In genomic region chr13:102946024-102946821, GRCm38 (mm10) we compare ENCODE assay signal across 11 mouse cellular contexts.
DNase-seq lines count a peak whose midpoint lies in the region; ATAC-seq and TF ChIP-seq lines count a peak whose summit lies in the region.
"Had no signal": no experiment of that assay in that cellular context is flagged by ENCODE, and none has a peak within 500 bp of the region (broad histone marks: within the 10 kb centered on the region; RNA-seq: fewer than 3 reads in every experiment).

No protein-coding gene starts in this region.

- H3K4me1 ChIP-seq in heart, postnatal 0 days (ENCODE audit: control insufficient read depth, insufficient read depth) = peaks cover 22% of the 10 kb centered on the region
- H3K4me1 ChIP-seq in forebrain, embryonic 16.5 days (replicated peaks; ENCODE audit: control insufficient read depth, insufficient read depth, low read length) = peaks cover 10% of the 10 kb centered on the region
- peaks cover 14% of the 10 kb centered on the region for H3K4me1 ChIP-seq in hindbrain, embryonic 15.5 days (replicated peaks)
- H3K4me1 ChIP-seq in neural tube, embryonic 14.5 days (ENCODE audit: control insufficient read depth, insufficient read depth, low read length) = no peaks in the 10 kb centered on the region
- H3K4me1 ChIP-seq in liver, embryonic 11.5 days (replicated peaks; ENCODE audit: control insufficient read depth, insufficient read depth, low read length) = no peaks in the 10 kb centered on the region
- H3K4me1 ChIP-seq: lung, embryonic 15.5 days had no signal

- no peaks in the 10 kb centered on the region for H3K36me3 ChIP-seq in heart, postnatal 0 days (replicated peaks; ENCODE audit: control insufficient read depth, insufficient read depth, low read length)
- no peaks in the 10 kb centered on the region for H3K36me3 ChIP-seq in forebrain, embryonic 16.5 days (ENCODE audit: control insufficient read depth, insufficient read depth)
- no peaks in the 10 kb centered on the region for H3K36me3 ChIP-seq in hindbrain, embryonic 15.5 days
- H3K36me3 ChIP-seq in neural tube, embryonic 14.5 days (ENCODE audit: control insufficient read depth, insufficient read depth, low read length) = no peaks in the 10 kb centered on the region
- H3K36me3 ChIP-seq in liver, embryonic 11.5 days (ENCODE audit: control insufficient read depth, insufficient read depth, low read length) = no peaks in the 10 kb centered on the region
- H3K36me3 ChIP-seq: embryonic facial prominence, embryonic 10.5 days; lung, embryonic 15.5 days had no signal

- H3K4me2 ChIP-seq in heart, postnatal 0 days (ENCODE audit: low read depth, low read length) = no peak overlapping the region
- peak overlapping the region; percentile 16; the same call in 1 of the 2 replicates for H3K4me2 ChIP-seq in forebrain, embryonic 16.5 days (ENCODE audit: low read length)
- peak overlapping the region; percentile 22 for H3K4me2 ChIP-seq in hindbrain, embryonic 15.5 days
- no peak overlapping the region for H3K4me2 ChIP-seq in neural tube, embryonic 14.5 days (ENCODE audit: low read depth, low read length)
- no peak overlapping the region for H3K4me2 ChIP-seq in liver, embryonic 11.5 days
- H3K4me2 ChIP-seq: lung, embryonic 15.5 days had no signal

- no peak for TF ChIP-seq CTCF in heart, postnatal 0 days (IDR thresholded peaks at IDR 0.05; ENCODE audit: low read depth)

- peak; percentile 13; the same call in 1 of the 2 replicates for ATAC-seq in heart, postnatal 0 days (ENCODE audit: insufficient read depth, low read depth)
- ATAC-seq in forebrain, embryonic 16.5 days = peak; percentile 45
- peak; percentile 72 for ATAC-seq in hindbrain, embryonic 15.5 days (ENCODE audit: low FRiP score, low read depth)
- ATAC-seq in neural tube, embryonic 14.5 days (ENCODE audit: low read depth) = peak; percentile 68
- no peak for ATAC-seq in liver, embryonic 11.5 days (replicated peaks; ENCODE audit: low FRiP score)
- ATAC-seq: intestine, postnatal 0 days had no signal

- H3K9me3 ChIP-seq in heart, postnatal 0 days (replicated peaks; ENCODE audit: control insufficient read depth, low read length) = no peaks in the 10 kb centered on the region
- no peaks in the 10 kb centered on the region for H3K9me3 ChIP-seq in forebrain, embryonic 16.5 days (ENCODE audit: control insufficient read depth, low read length)
- H3K9me3 ChIP-seq in hindbrain, embryonic 15.5 days = no peaks in the 10 kb centered on the region
- no peaks in the 10 kb centered on the region for H3K9me3 ChIP-seq in neural tube, embryonic 14.5 days (ENCODE audit: control insufficient read depth, low read length)
- no peaks in the 10 kb centered on the region for H3K9me3 ChIP-seq in liver, embryonic 11.5 days (ENCODE audit: control insufficient read depth, low read length)
- H3K9me3 ChIP-seq: embryonic facial prominence, embryonic 10.5 days; lung, embryonic 15.5 days had no signal

- no peak overlapping the region for H3K9ac ChIP-seq in heart, postnatal 0 days (replicated peaks; ENCODE audit: low read depth, low read length)
- no peak overlapping the region for H3K9ac ChIP-seq in forebrain, embryonic 16.5 days (replicated peaks; ENCODE audit: low read depth, low read length)
- no peak overlapping the region for H3K9ac ChIP-seq in hindbrain, embryonic 15.5 days
- H3K9ac ChIP-seq in neural tube, embryonic 14.5 days (replicated peaks; ENCODE audit: low read depth, low read length) = no peak overlapping the region
- no peak overlapping the region for H3K9ac ChIP-seq in liver, embryonic 11.5 days (ENCODE audit: low read depth, low read length)
- H3K9ac ChIP-seq: lung, embryonic 15.5 days had no signal

- H3K27me3 ChIP-seq in heart, postnatal 0 days (ENCODE audit: control insufficient read depth, insufficient read depth, low read length) = no peaks in the 10 kb centered on the region
- no peaks in the 10 kb centered on the region for H3K27me3 ChIP-seq in forebrain, embryonic 16.5 days (replicated peaks; ENCODE audit: control insufficient read depth, insufficient read depth, low read length)
- no peaks in the 10 kb centered on the region for H3K27me3 ChIP-seq in hindbrain, embryonic 15.5 days
- no peaks in the 10 kb centered on the region for H3K27me3 ChIP-seq in neural tube, embryonic 14.5 days (ENCODE audit: control insufficient read depth, insufficient read depth, low read length)
- H3K27me3 ChIP-seq in liver, embryonic 11.5 days (replicated peaks; ENCODE audit: control insufficient read depth, insufficient read depth, low read length) = no peaks in the 10 kb centered on the region
- H3K27me3 ChIP-seq: lung, embryonic 15.5 days had no signal

- peak overlapping the region; percentile 27 for H3K27ac ChIP-seq in heart, postnatal 0 days (ENCODE audit: low read depth)
- H3K27ac ChIP-seq in forebrain, embryonic 16.5 days (ENCODE audit: low read length) = no peak overlapping the region
- no peak overlapping the region for H3K27ac ChIP-seq in hindbrain, embryonic 15.5 days (replicated peaks)
- H3K27ac ChIP-seq in neural tube, embryonic 14.5 days (ENCODE audit: low read depth, low read length) = no peak overlapping the region
- no peak overlapping the region for H3K27ac ChIP-seq in liver, embryonic 11.5 days (ENCODE audit: low read depth, low read length)
- H3K27ac ChIP-seq: embryonic facial prominence, embryonic 10.5 days; lung, embryonic 15.5 days had no signal

- intact Hi-C loops in heart, postnatal 10 days (cut with DNase I) = no loop called here

- DNase-seq in heart, postnatal 0 days (ENCODE audit: low spot score) = peak; percentile 30
- no peak for DNase-seq in heart, postnatal 10 days
- no peak for DNase-seq in adrenal gland, adult 18-20 months (ENCODE audit: low spot score in 2 of 2)
- no peak for DNase-seq in liver, embryonic 11.5 days (ENCODE audit: low spot score)
- DNase-seq: adrenal gland, postnatal 36 days had no signal

- H3K4me3 ChIP-seq in heart, postnatal 0 days (ENCODE audit: low read depth, low read length) = no peak overlapping the region
- no peak overlapping the region for H3K4me3 ChIP-seq in forebrain, embryonic 16.5 days (replicated peaks; ENCODE audit: low read length)
- no peak overlapping the region for H3K4me3 ChIP-seq in hindbrain, embryonic 15.5 days
- no peak overlapping the region for H3K4me3 ChIP-seq in neural tube, embryonic 14.5 days (ENCODE audit: low read depth, low read length)
- H3K4me3 ChIP-seq in liver, embryonic 11.5 days (ENCODE audit: low read depth, low read length) = no peak overlapping the region
- H3K4me3 ChIP-seq: embryonic facial prominence, embryonic 10.5 days; lung, embryonic 15.5 days had no signal

- no peak for TF ChIP-seq EP300 in heart, postnatal 0 days (IDR thresholded peaks at IDR 0.05; ENCODE audit: low read depth)

- 56% methylated on average over 13 of the region's 13 CpGs for WGBS in heart, postnatal 0 days
- WGBS in forebrain, embryonic 16.5 days = 40% methylated on average over 13 of the region's 13 CpGs
- 24% methylated on average over 13 of the region's 13 CpGs for WGBS in hindbrain, embryonic 15.5 days
- WGBS in neural tube, embryonic 14.5 days = 18% methylated on average over 13 of the region's 13 CpGs
- WGBS in liver, embryonic 11.5 days = 82% methylated on average over 13 of the region's 13 CpGs

Comparison
In these comparisons a context has a peak if more than half of its experiments do, and no peak if none do; other contexts are left out.
1. H3K4me2 ChIP-seq: peak in forebrain, embryonic 16.5 days (single experiment) and hindbrain, embryonic 15.5 days (single experiment); none in heart, postnatal 0 days (single experiment), neural tube, embryonic 14.5 days (single experiment) and liver, embryonic 11.5 days (single experiment).